Mouse (Mus musculus) retina, adult 2 months (tissue): ENCODE measurements around the gene Sult1a1.

ENCODE experiments used
- DNase-seq: peaks from one replicate; pipeline ENCODE4 v3.0.0-alpha.2; 2012; ENCODE audit warnings: low read depth, low spot score

Gene Sult1a1

GRCm38 (mm10) chr7:126676207-126676606, at the start of gene Sult1a1:
Gene Sult1a1, minus strand, starts transcription at chr7:126676432.
- no peak for DNase-seq

GRCm38 (mm10) chr7:126725667-126726066, 49.4 kb upstream of the Sult1a1 start:
- DNase-seq = no peak

- DNase-seq = no peak
These were observed 48.8 kb upstream of the Sult1a1 start for GRCm38 (mm10) chr7:126725077-126725476.

GRCm38 (mm10) chr7:126721635-126722034, 45.4 kb upstream of the Sult1a1 start:
- no peak for DNase-seq

- DNase-seq = no peak
These were observed 42.6 kb upstream of the Sult1a1 start for GRCm38 (mm10) chr7:126718787-126719337.

GRCm38 (mm10) chr7:126717566-126717965, 41.3 kb upstream of the Sult1a1 start:
- no peak for DNase-seq

GRCm38 (mm10) chr7:126715679-126716078, 39.4 kb upstream of the Sult1a1 start:
- DNase-seq = no peak

GRCm38 (mm10) chr7:126711910-126712309, 35.7 kb upstream of the Sult1a1 start:
- DNase-seq = no peak

GRCm38 (mm10) chr7:126710266-126710665, 34.0 kb upstream of the Sult1a1 start:
- DNase-seq = no peak

- no peak for DNase-seq
These were observed 32.1 kb upstream of the Sult1a1 start for GRCm38 (mm10) chr7:126708175-126708952.

GRCm38 (mm10) chr7:126707442-126708174, 31.4 kb upstream of the Sult1a1 start, which contains the start of gene Coro1a:
Gene Coro1a, minus strand, starts transcription at chr7:126707787.
- no peak for DNase-seq

GRCm38 (mm10) chr7:126704121-126704980, 28.1 kb upstream of the Sult1a1 start:
- DNase-seq = peak; percentile 23

GRCm38 (mm10) chr7:126703757-126704077, 27.5 kb upstream of the Sult1a1 start:
- no peak for DNase-seq

- DNase-seq = no peak
These were observed 26.9 kb upstream of the Sult1a1 start for GRCm38 (mm10) chr7:126702861-126703756.

- no peak for DNase-seq
These were observed 26.1 kb upstream of the Sult1a1 start for GRCm38 (mm10) chr7:126702358-126702757.

- no peak for DNase-seq
These were observed 25.5 kb upstream of the Sult1a1 start for GRCm38 (mm10) chr7:126701559-126702357.

GRCm38 (mm10) chr7:126701070-126701469, 24.8 kb upstream of the Sult1a1 start:
- peak; percentile 64 for DNase-seq

- no peak for DNase-seq
These were observed 24.1 kb upstream of the Sult1a1 start for GRCm38 (mm10) chr7:126700063-126701015.

- no peak for DNase-seq
These were observed 21.6 kb upstream of the Sult1a1 start for GRCm38 (mm10) chr7:126697838-126698237.
